Mouse (Mus musculus) bone marrow, adult 2 months (tissue): ENCODE data around the gene Aldh1l1.

ENCODE experiments used
- CTCF ChIP-seq: fragments of 200-500 bp; IDR thresholded peaks from 2 replicates; pipeline ENCODE4 v1.5.1; 2011; ENCODE audit warnings: low read length, control low read depth; ENCODE audit not compliant: control insufficient read depth, insufficient read depth
- POLR2A ChIP-seq: fragments of 200-500 bp; IDR thresholded peaks from 2 replicates; pipeline ENCODE4 v1.6.1; 2011; ENCODE audit warnings: low read depth, mild to moderate bottlenecking, control low read depth, low read length, borderline replicate concordance; ENCODE audit not compliant: control insufficient read depth

DNA sequence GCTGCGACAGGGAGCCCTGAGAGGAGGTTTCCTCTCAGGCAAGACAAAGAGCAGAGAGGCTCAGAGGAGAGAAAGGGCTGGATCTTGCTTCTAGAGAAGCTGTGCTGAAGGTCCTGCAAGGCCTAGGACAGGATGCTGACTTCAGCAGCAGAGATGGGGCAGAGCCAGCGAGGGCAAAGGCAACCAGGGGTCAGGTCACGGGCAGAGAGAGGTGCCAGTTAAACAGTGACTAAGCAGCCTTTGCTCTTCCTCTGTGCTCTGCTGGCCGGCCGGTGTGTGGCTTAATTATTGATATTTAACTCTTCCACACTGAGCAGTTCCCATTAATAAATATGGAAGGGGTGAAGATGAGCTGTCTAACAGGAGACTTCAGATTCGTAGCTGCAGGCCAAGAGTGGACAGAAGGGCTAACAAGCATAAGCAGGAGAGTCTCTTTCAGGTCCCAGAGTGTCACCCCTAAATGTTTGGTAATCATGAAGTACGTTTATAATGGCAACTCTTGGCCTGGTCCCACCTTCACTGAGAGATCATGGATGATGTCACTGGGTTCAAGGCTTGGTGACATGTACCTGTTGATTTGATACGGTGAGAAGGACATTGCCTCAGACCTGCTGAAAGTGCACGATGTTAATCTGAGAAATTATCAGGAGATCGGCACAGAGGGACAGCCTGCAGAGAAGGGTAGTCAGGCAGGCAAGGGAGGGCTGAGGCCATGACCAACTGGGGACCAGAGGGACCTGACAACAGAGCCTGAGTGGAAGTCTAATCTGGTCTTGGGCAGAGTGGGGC, 5.9 kb downstream of the Aldh1l1 start:
- TF ChIP-seq POLR2A: no peak
- TF ChIP-seq CTCF: no peak
